Mouse (Mus musculus): ENCODE results near the gene Sash3.

Sash3 gene

GRCm38 (mm10) chrX:48138539-48139275 is 7.5 kb upstream of the Sash3 start:
- Histone ChIP-seq H3K9me3 (ENCODE audit: low read length) (no peaks in the 10 kb centered on the region), H3K36me3 (ENCODE audit: insufficient read depth, low read length) (no peaks in the 10 kb centered on the region), H3K4me1 (replicated peaks; ENCODE audit: low read depth, low read length) (peaks cover 59% of the 10 kb centered on the region), H3K4me3 (replicated peaks; ENCODE audit: low read length) (no peak overlapping the region), H3K27me3 (ENCODE audit: insufficient read depth, low read length) (no peaks in the 10 kb centered on the region)
- TF ChIP-seq POU5F1 (IDR thresholded peaks at IDR 0.05; ENCODE audit: borderline replicate concordance, low read length) (no peak), NANOG (IDR thresholded peaks at IDR 0.05; ENCODE audit: borderline replicate concordance, low read length) (no peak)

GRCm38 (mm10) chrX:48139368-48140285 is 6.6 kb upstream of the Sash3 start:
- Histone ChIP-seq H3K4me3 (replicated peaks; ENCODE audit: low read length) (0 out of 2 replicates have a peak overlapping the region, but pooled peaks have one; percentile 7), H3K36me3 (ENCODE audit: insufficient read depth, low read length) (no peaks in the 10 kb centered on the region), H3K4me1 (replicated peaks; ENCODE audit: low read depth, low read length) (peaks cover 64% of the 10 kb centered on the region), H3K27me3 (ENCODE audit: insufficient read depth, low read length) (no peaks in the 10 kb centered on the region), H3K9me3 (ENCODE audit: low read length) (no peaks in the 10 kb centered on the region)
- no peak for TF ChIP-seq CTCF (conservative IDR thresholded peaks at IDR 0.05; ENCODE audit: low read length)
- TF ChIP-seq POU5F1 (IDR thresholded peaks at IDR 0.05; ENCODE audit: borderline replicate concordance, low read length): no peak

GRCm38 (mm10) chrX:48140286-48140877 is 5.9 kb upstream of the Sash3 start:
- H3K27me3 ChIP-seq (ENCODE audit: insufficient read depth, low read length): no peaks in the 10 kb centered on the region
- H3K36me3 ChIP-seq (ENCODE audit: insufficient read depth, low read length): no peaks in the 10 kb centered on the region
- H3K4me3 ChIP-seq (replicated peaks; ENCODE audit: low read length): no peak overlapping the region
- H3K4me1 ChIP-seq (replicated peaks; ENCODE audit: low read depth, low read length): peaks cover 64% of the 10 kb centered on the region
- no peak for TF ChIP-seq POU5F1 (IDR thresholded peaks at IDR 0.05; ENCODE audit: borderline replicate concordance, low read length)
- no peak for TF ChIP-seq NANOG (IDR thresholded peaks at IDR 0.05; ENCODE audit: borderline replicate concordance, low read length)
- no peak for TF ChIP-seq CTCF (conservative IDR thresholded peaks at IDR 0.05; ENCODE audit: low read length)
- no peaks in the 10 kb centered on the region for H3K9me3 ChIP-seq (ENCODE audit: low read length)

- Histone ChIP-seq H3K36me3 (ENCODE audit: insufficient read depth, low read length) (no peaks in the 10 kb centered on the region), H3K4me1 (replicated peaks; ENCODE audit: low read depth, low read length) (peaks cover 64% of the 10 kb centered on the region), H3K9me3 (ENCODE audit: low read length) (no peaks in the 10 kb centered on the region), H3K27me3 (ENCODE audit: insufficient read depth, low read length) (no peaks in the 10 kb centered on the region), H3K4me3 (replicated peaks; ENCODE audit: low read length) (no peak overlapping the region)
- TF ChIP-seq NANOG (IDR thresholded peaks at IDR 0.05; ENCODE audit: borderline replicate concordance, low read length) (no peak), CTCF (conservative IDR thresholded peaks at IDR 0.05; ENCODE audit: low read length) (no peak), POU5F1 (IDR thresholded peaks at IDR 0.05; ENCODE audit: borderline replicate concordance, low read length) (no peak)
Observed at GRCm38 (mm10) chrX:48141481-48141880, 4.8 kb upstream of the Sash3 start.

GRCm38 (mm10) chrX:48143415-48144335 is 2.6 kb upstream of the Sash3 start:
- Histone ChIP-seq H3K9me3 (ENCODE audit: low read length) (no peaks in the 10 kb centered on the region), H3K4me3 (replicated peaks; ENCODE audit: low read length) (no peak overlapping the region), H3K27me3 (ENCODE audit: insufficient read depth, low read length) (no peaks in the 10 kb centered on the region), H3K4me1 (replicated peaks; ENCODE audit: low read depth, low read length) (peaks cover 50% of the 10 kb centered on the region), H3K36me3 (ENCODE audit: insufficient read depth, low read length) (no peaks in the 10 kb centered on the region)
- no peak for TF ChIP-seq CTCF (conservative IDR thresholded peaks at IDR 0.05; ENCODE audit: low read length)
- no peak for TF ChIP-seq NANOG (IDR thresholded peaks at IDR 0.05; ENCODE audit: borderline replicate concordance, low read length)
- no peak for TF ChIP-seq POU5F1 (IDR thresholded peaks at IDR 0.05; ENCODE audit: borderline replicate concordance, low read length)

GRCm38 (mm10) chrX:48147226-48147625 is 990 bp downstream of the Sash3 start:
- TF ChIP-seq NANOG (IDR thresholded peaks at IDR 0.05; ENCODE audit: borderline replicate concordance, low read length): no peak
- no peak for TF ChIP-seq CTCF (conservative IDR thresholded peaks at IDR 0.05; ENCODE audit: low read length)
- no peak for TF ChIP-seq POU5F1 (IDR thresholded peaks at IDR 0.05; ENCODE audit: borderline replicate concordance, low read length)
- Histone ChIP-seq H3K36me3 (ENCODE audit: insufficient read depth, low read length) (no peaks in the 10 kb centered on the region), H3K4me1 (replicated peaks; ENCODE audit: low read depth, low read length) (peaks cover 24% of the 10 kb centered on the region), H3K4me3 (replicated peaks; ENCODE audit: low read length) (no peak overlapping the region), H3K9me3 (ENCODE audit: low read length) (no peaks in the 10 kb centered on the region), H3K27me3 (ENCODE audit: insufficient read depth, low read length) (no peaks in the 10 kb centered on the region)

- no peaks in the 10 kb centered on the region for H3K27me3 ChIP-seq (ENCODE audit: insufficient read depth, low read length)
- no peak overlapping the region for H3K4me3 ChIP-seq (replicated peaks; ENCODE audit: low read length)
- peaks cover 29% of the 10 kb centered on the region for H3K4me1 ChIP-seq (replicated peaks; ENCODE audit: low read depth, low read length)
- no peaks in the 10 kb centered on the region for H3K9me3 ChIP-seq (ENCODE audit: low read length)
- no peaks in the 10 kb centered on the region for H3K36me3 ChIP-seq (ENCODE audit: insufficient read depth, low read length)
- TF ChIP-seq NANOG (IDR thresholded peaks at IDR 0.05; ENCODE audit: borderline replicate concordance, low read length) (no peak), CTCF (conservative IDR thresholded peaks at IDR 0.05; ENCODE audit: low read length) (no peak), POU5F1 (IDR thresholded peaks at IDR 0.05; ENCODE audit: borderline replicate concordance, low read length) (no peak)
Observed at GRCm38 (mm10) chrX:48147741-48148186, 1.5 kb downstream of the Sash3 start.
